Mouse (Mus musculus) small intestine, adult 10 weeks (tissue): ENCODE results near the gene Ocm. TPM values are rescaled to one million over a fixed set of nuclear protein-coding genes. Genes with fewer than 3 reads are reported as not detected.

Source experiments
- polyA plus RNA-seq: library from polyadenylated mRNA; stranded (reverse); fragments of 350-450 nt; fragmentation: Illumina TruSeq; extraction: RNeasy Lipid Tissue Mini Kit (QIAGEN cat#74804); gene quantifications from one replicate; pipeline ENCODE4 v1.2.3, GENCODE M21; 2014; ENCODE audit warnings: low replicate concordance

The Ocm gene
- 4.7 TPM for polyA plus RNA-seq

DNA sequence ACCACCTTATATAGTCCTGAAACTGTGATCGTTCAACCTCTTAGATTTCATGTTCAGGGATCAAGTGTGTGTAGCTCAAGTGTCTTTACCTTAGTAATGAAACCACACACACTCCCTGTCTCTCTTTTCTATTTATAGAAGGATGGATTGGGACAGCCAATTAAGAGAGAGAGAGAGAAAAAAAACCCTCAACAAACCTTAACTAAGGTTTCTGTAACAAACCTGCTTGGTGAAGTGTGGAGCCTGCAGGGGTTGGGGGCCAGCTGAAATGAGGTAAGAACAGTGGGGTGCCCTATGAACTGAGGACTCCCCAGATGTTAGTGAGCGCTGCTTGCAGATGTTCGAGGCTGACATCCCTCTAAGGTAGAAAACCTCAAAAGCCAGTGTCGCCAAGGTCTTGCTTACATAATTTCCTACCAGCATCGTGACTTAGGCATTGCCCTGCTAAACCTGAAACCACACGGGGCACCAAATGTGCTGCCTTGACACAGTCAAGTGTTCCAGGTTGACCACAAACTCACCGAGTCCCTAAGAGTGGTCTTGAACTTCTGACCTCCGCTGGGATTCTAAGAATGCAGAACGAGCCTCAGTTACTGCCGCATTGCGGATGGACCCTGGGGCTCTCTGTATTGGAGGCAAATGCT is at the start of gene Ocm:
Ocm (minus strand) TSS at position 51 of the 644 bp plus-strand sequence.

DNA sequence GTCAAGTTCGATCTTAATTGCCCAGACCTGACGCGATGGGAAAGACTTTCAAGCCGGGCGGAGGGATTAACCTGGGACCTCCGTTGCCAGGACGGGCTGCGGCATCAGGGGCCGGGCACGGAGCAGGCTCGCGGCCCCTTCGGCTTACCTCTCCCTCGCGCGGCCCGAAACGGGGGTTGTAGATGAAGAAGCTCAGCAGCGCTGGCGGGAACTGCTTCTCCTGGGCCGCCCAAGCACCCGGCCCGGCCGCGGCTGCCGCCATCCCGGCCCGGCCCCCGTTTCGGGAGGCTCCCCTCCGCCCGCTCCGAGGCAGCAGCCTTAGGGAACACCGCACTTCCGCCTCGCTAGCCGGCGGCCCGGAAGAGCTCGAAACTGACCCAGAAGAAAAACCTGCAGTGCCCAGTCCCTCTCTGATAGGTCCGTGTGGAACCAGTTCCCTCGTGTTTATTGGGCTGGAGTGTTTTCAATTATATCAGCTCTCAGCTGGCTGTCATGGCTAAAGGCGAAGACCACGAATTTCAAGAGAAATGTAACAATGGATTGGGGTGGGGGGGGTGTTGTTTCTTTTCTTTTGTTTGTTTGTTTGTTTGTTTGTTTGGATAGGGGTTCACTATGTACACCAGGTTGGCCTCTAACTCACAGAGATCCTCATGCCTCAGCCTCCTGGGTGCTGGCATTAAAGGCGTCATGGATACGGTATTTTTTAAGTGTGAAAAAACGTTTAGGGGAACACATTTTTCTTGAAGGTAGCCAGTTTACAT is 11.7 kb downstream of the Ocm start, which contains the start of gene Ccz1:
Ccz1 (minus strand) TSS at position 327 of the 761 bp plus-strand sequence.

Other genes starting within 250 kb of the Ocm start
- 62.4 TPM for gene Eif2ak1, start 208.9 kb downstream of the Ocm start, polyA plus RNA-seq
- not detected for gene Ankrd61, start 129.0 kb downstream of the Ocm start, polyA plus RNA-seq
- 3.3 TPM for gene Aimp2, start 116.8 kb downstream of the Ocm start, polyA plus RNA-seq
- gene Pms2, start 116.7 kb downstream of the Ocm start, polyA plus RNA-seq = 6.9 TPM
- 1.4 TPM for gene Gm42421, start 98.5 kb downstream of the Ocm start, polyA plus RNA-seq
- not detected for gene Rsph10b, start 93.6 kb downstream of the Ocm start, polyA plus RNA-seq
- 156 TPM for gene Ccz1, start 11.8 kb downstream of the Ocm start, polyA plus RNA-seq
- 15.6 TPM for gene Lmtk2, start 73.8 kb upstream of the Ocm start, polyA plus RNA-seq
- gene Bhlha15, start 163.6 kb upstream of the Ocm start, polyA plus RNA-seq = 0.71 TPM
- 0.89 TPM for gene Tecpr1, start 196.9 kb upstream of the Ocm start, polyA plus RNA-seq
- 90.1 TPM for gene Bri3, start 217.8 kb upstream of the Ocm start, polyA plus RNA-seq